Mouse (Mus musculus): ENCODE measurements around the gene Cpne7.

DNA sequence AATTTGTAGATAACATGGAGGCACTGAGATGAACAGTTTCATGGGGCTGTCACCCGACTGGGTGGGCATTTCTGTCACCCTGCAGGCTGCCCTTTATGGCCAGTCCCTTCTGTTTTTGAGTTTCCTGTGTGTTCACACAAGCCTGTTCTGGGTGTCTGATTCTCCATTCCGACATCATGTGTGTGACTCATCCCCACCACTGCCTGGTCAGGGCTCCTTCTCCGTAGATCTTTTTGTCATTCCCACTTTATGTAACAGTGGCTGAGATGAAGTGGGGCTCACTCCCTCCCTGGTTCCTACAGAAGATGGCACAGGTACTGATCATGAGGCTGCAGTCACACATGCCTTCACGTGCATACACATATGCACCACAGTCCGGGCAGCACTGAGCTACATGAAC is 5.5 kb downstream of the Cpne7 start:
- TF ChIP-seq CTCF (IDR thresholded peaks at IDR 0.05; ENCODE audit: borderline replicate concordance, control insufficient read depth, extremely low read depth, insufficient read depth, low read length, poor library complexity) (no peak), POLR2A (IDR thresholded peaks at IDR 0.05; ENCODE audit: control insufficient read depth, extremely low read depth, insufficient read depth, low read length, poor library complexity) (no peak)

All from thymus, adult 2 months (tissue).